Mouse (Mus musculus) bone marrow macrophage, adult 2 months (primary cell): ENCODE results near the gene Nfe2. TPM values are rescaled to one million over a fixed set of nuclear protein-coding genes. Genes with fewer than 3 reads are reported as not detected.
"Not testable (repeated sequence)": the region's sequence is repeated elsewhere in the genome, so short reads cannot be mapped to it uniquely, and the experiment has no call there.

Experiments
- H3K27ac ChIP-seq: 2 replicates; pipeline ENCODE4 v1.5.1; 2012; ENCODE audit warnings: low read depth, low read length; ENCODE audit not compliant: insufficient read depth
- H3K4me1 ChIP-seq: 2 replicates; pipeline ENCODE4 v1.6.1; 2012; ENCODE audit warnings: low read length; ENCODE audit not compliant: control insufficient read depth, insufficient read depth
- H3K4me3 ChIP-seq: 2 replicates; pipeline ENCODE4 v1.5.1; 2012; ENCODE audit warnings: mild to moderate bottlenecking, low read length, moderate library complexity; ENCODE audit not compliant: insufficient read depth
- CTCF ChIP-seq: IDR thresholded peaks from 2 replicates; pipeline ENCODE4 v1.5.1; 2012; ENCODE audit warnings: low read depth, mild to moderate bottlenecking, low read length, moderate library complexity
- POLR2A ChIP-seq: IDR thresholded peaks from 2 replicates; pipeline ENCODE4 v1.6.1; 2012; ENCODE audit warnings: mild to moderate bottlenecking, low read depth, low read length, borderline replicate concordance
- polyA plus RNA-seq: library from polyadenylated mRNA; stranded (reverse); fragments of >200 nt; gene quantifications from 2 replicates; pipeline ENCODE4 v1.2.4, GENCODE M21; 2012; ENCODE audit not compliant: missing spikeins, insufficient read depth, insufficient read length

Gene Nfe2
- polyA plus RNA-seq, 1 experiment, result 1.7 TPM

GRCm38 (mm10) chr15:103279750-103280149 lies 21.5 kb upstream of the Nfe2 start:
- Histone ChIP-seq H3K27ac (no peak overlapping the region), H3K4me3 (no peak overlapping the region), H3K4me1 (peaks cover 31% of the 10 kb centered on the region)
- no peak for TF ChIP-seq POLR2A
- peak; percentile 47; the same call in 1 of the 2 replicates for TF ChIP-seq CTCF

GRCm38 (mm10) chr15:103277949-103278348 lies 19.7 kb upstream of the Nfe2 start:
- no peak overlapping the region for H3K27ac ChIP-seq
- TF ChIP-seq CTCF, result no peak
- no peak for TF ChIP-seq POLR2A
- peaks cover 35% of the 10 kb centered on the region for H3K4me1 ChIP-seq
- no peak overlapping the region for H3K4me3 ChIP-seq

- H3K27ac ChIP-seq, H3K4me3 ChIP-seq: not testable (repeated sequence)
- H3K4me1 ChIP-seq, result peaks cover 26% of the 10 kb centered on the region
Measured at GRCm38 (mm10) chr15:103275943-103276342, 17.7 kb upstream of the Nfe2 start.

GRCm38 (mm10) chr15:103272419-103273279 lies 14.4 kb upstream of the Nfe2 start, which contains the start of gene Copz1:
TSS of gene Copz1 (plus strand) at chr15:103272714.
- Histone ChIP-seq H3K4me3 (peak within 1 kb of the TSS; percentile 70), H3K4me1 (peaks cover 17% of the 10 kb centered on the region), H3K27ac (no peak within 1 kb of the TSS)
- TF ChIP-seq POLR2A, result no peak
- no peak for TF ChIP-seq CTCF

GRCm38 (mm10) chr15:103268903-103269302 lies 10.7 kb upstream of the Nfe2 start:
- H3K4me1 ChIP-seq, result peaks cover 7% of the 10 kb centered on the region
- no peak overlapping the region for H3K27ac ChIP-seq
- TF ChIP-seq CTCF (no peak), POLR2A (no peak)
- no peak overlapping the region for H3K4me3 ChIP-seq

GRCm38 (mm10) chr15:103264794-103265193 lies 6.6 kb upstream of the Nfe2 start:
- TF ChIP-seq POLR2A (no peak), CTCF (no peak)

GRCm38 (mm10) chr15:103259989-103260388 lies 1.8 kb upstream of the Nfe2 start:
- no peak for TF ChIP-seq CTCF
- no peak for TF ChIP-seq POLR2A
- H3K4me3 ChIP-seq, result no peak overlapping the region
- peaks cover 17% of the 10 kb centered on the region for H3K4me1 ChIP-seq
- H3K27ac ChIP-seq, result no peak overlapping the region

More at GRCm38 (mm10) chr15:103264794-103265193, 6.6 kb upstream of the Nfe2 start:
- Histone ChIP-seq H3K4me1 (peaks cover 9% of the 10 kb centered on the region), H3K4me3 (no peak overlapping the region), H3K27ac (no peak overlapping the region)

- Histone ChIP-seq H3K27ac (no peak overlapping the region), H3K4me3 (no peak overlapping the region), H3K4me1 (peaks cover 18% of the 10 kb centered on the region)
- no peak for TF ChIP-seq CTCF
- TF ChIP-seq POLR2A, result no peak
Measured at GRCm38 (mm10) chr15:103259162-103259561, 959 bp upstream of the Nfe2 start.

GRCm38 (mm10) chr15:103256210-103256986 lies 1.8 kb downstream of the Nfe2 start:
- TF ChIP-seq POLR2A, result no peak
- no peak for TF ChIP-seq CTCF
- Histone ChIP-seq H3K4me1 (peaks cover 18% of the 10 kb centered on the region), H3K27ac (no peak overlapping the region), H3K4me3 (no peak overlapping the region)

GRCm38 (mm10) chr15:103255169-103255568 lies 3.0 kb downstream of the Nfe2 start:
- no peak for TF ChIP-seq CTCF
- no peak for TF ChIP-seq POLR2A
- Histone ChIP-seq H3K4me3 (peak overlapping the region; percentile 40), H3K4me1 (peaks cover 16% of the 10 kb centered on the region), H3K27ac (no peak overlapping the region)
